Mouse (Mus musculus) telencephalon, adult 2 months (tissue): ENCODE measurements at regions not wholly inside any gene's neighbourhood (a gene's known extent, or its start where the extent isn't known, plus 50 kb on each side); places are given as distances from the start of the nearest gene placed in this dataset.

ENCODE experiments used
- DNase-seq: peaks from one replicate; pipeline ENCODE4 v3.0.0-alpha.2; 2011; ENCODE audit warnings: low read depth, low spot score

DNA sequence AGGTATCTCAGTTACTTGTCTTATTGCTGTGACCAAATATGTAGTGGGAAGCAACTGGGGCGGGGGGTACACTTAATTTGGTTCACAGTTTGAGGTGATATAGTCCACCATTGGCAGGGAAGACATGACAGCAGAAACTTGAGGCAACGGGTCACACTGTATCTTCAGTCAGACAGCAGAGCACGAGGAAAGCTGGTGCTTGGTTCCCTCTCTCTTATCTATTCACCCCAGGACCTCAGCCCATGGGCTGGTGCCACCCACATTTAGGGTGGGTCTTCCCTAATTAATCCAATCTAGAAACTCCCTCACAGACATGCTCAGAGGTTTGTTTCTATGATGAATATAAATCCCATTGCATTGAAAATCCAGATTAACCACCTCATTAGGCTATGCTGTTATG, 56.5 kb downstream of the Otud1 start:
- DNase-seq: no peak

DNA sequence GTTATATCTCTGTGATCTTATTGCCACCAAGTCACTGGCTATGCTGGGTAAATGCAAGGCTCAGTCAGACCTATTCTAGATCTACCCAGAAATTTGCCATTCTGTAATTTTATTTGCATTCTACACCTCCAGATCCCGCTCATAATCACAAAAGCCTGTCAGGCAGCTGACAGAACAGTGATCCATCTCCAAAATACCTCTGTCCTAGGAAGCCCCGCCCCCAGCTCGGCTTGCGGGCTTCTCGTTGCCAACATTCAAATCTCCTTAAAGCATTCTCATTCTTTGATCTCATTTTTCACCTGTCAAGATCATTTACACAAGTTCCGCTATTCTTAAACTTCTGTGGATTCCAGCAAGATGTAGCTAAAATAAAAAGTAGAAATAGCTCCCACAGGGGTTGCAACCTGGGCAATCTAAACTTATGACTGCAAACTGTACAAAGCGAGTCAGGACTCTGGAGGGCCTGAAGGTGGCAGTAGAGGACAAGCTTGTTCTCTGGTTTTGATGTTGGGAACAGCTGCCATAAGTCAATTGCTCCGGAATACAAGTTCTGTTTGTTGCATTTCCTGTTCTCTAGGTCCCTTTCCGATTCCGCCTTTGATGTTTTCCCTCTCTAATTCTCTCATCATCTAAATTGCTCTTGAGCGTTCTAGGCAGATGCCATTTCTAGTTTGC, 58.1 kb downstream of the Otud1 start:
- DNase-seq: peak; percentile 62

DNA sequence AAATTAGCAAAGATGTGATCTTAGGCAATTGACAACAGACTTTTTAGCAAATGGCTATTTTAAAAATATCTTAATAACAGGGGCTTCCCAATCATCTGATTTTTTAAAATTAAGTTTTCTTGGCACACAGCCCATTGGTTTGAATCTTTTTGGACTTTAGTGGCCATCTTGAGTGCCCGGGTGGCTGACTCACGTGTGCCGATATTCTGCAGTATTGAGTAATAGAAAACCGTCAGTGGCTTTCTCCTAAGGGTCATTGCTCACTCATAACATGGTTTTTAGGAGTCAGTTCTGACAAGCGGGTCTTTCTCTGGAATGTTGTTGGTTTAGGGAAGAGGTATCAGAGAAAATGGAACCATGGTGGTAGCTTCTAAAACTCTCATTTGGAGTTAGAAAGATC, 58.8 kb downstream of the Otud1 start:
- DNase-seq: no peak

DNA sequence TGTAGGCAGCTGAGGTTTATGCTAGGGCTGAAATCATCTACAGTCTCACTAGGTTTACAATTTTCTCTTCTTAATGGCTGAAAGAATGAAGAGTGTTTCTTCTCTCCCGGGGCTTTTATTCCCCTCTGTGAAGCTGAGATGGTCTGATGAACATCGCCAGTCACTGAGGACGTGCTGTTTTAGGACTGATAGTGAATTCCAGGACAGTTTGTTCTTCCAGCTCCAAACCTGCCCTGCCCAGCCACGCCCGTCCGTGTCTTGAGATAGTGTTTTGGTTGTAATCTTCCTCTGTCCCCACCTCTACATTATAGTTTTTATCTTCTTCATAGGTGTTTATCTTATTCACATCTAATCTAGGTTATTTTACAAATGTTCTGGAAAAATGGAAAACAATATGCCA, 68.5 kb downstream of the Otud1 start:
- DNase-seq: no peak

DNA sequence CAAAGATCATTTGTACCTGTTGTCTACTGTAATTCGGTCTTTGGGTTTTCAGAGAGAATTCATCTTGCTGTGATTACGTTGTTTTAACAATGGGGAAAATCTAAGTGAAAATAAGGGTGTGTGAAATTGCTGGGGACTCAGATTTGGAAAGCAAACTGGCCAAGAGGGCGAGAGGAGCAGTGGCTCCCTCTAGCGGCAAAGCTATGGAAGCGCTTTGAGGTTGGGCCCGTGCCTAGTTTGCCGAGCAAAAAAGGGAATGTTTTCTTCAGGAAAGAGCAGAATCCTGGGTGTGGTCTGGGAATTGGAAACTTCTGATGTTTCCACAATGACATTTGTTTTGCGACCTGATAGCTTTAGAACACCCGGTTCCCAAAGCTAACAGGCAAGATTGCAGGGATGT, 69.4 kb downstream of the Otud1 start:
- no peak for DNase-seq

DNA sequence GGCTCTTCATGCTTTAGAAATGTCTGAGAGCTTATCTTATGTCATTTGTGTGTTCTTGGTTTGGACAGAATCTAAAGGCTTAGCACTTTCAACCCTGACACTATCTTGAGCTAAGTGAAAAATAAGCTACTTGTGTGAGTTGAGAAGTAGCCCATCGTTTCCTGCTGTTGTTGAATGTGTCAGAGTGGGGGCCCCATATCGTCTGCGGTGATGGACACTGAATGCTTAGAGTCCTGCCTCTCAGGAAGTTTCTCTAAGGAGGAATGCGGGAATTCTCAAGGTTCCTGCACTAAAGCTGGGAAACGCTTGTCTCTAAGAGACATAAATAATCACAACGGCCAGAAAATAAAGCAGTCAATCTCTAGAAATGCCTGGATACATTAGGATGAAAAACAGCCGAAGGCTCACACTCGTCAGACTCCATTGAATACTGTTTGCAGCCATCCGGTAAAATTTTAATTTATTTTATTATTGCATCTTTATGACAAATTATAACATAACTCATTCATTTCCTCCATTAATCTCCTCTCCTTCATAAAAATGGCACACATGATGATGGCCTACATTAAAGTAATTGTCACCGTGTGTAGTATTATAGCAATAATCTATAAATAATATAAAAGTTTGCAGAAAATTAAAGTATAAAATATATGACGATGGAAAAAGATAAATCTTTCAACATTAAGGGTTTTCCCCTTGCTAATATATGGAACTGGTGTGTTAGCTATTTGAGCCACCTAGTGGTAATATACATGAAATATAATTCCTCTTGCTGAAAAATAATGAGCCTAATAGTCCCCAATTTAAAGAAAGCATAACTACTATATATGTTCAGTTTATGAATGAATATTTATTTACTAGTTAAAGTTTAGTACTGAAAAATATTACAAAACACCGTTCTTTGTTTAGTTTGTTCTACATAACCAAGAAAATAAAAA, 75.6 kb downstream of the Otud1 start:
- no peak for DNase-seq

DNA sequence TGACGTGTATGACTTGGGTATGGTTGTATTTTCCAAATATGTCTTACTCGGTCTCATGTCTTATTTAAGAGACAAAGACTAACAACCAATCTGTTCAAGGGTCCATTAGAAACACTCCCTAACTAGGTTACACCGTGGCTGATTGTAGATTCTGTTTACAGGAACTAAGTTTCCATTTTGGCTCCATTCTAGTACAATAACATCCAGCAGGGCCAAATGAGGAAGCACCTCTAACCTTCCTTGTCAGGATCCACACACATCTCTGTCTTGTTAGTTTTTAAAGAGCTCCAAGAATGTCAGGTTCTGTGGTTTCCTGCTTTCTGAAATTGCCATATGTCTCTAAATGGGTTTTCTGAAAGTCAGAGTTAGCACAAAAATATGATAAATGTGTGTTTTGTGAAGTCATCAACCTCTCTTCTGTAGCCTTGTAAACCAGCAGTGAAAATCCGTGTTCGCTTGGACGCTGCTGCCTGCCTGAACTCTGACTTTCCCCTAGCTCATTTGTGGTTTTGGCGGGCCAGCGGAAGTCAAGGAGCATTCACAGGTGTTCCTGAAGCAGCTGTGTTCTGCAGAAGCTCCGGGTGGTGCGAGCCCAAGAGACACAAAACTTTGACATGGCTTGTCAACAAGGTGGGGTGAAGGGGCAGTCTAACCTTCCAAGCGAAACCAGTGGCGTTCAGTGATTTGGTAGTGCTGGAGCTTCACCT, 76.8 kb downstream of the Otud1 start:
- DNase-seq: no peak

DNA sequence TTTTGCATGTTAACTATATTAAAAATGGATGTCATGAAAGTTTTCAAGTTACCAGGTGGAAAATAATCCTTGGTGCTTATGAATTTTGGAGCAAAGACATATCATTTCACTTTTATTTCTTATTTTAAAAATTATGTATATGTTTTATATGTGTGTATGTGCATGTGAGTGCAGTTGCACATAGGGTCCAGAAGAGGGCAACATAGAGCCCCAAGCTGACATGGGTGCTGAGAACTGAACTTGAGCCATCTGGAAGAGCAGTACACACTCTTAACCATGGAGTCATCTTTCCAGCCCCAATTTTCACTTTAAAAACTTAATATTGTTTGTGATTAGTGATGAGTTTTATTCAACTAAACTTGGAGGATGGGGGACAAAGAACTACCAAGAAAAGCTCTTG, 84.0 kb downstream of the Otud1 start:
- no peak for DNase-seq

DNA sequence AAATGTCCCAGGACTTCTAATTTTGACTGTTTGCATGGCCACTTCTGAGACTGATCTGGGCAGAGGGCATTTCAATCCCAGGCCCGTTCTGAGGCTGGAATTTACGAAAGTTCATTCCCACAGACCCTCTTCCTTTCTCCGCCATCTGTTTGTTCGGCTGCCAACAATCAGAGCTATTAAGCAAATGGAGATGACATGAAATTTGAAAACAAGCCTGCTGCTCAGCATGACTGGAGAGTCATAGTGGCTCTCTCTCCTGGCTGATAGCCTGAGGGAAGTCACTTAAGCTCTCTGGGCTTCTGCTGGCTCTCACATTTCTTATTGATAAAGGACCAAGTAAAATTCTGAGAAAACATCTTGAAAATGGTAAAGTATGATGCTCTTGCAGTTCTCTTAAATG, 85.9 kb downstream of the Otud1 start:
- no peak for DNase-seq

DNA sequence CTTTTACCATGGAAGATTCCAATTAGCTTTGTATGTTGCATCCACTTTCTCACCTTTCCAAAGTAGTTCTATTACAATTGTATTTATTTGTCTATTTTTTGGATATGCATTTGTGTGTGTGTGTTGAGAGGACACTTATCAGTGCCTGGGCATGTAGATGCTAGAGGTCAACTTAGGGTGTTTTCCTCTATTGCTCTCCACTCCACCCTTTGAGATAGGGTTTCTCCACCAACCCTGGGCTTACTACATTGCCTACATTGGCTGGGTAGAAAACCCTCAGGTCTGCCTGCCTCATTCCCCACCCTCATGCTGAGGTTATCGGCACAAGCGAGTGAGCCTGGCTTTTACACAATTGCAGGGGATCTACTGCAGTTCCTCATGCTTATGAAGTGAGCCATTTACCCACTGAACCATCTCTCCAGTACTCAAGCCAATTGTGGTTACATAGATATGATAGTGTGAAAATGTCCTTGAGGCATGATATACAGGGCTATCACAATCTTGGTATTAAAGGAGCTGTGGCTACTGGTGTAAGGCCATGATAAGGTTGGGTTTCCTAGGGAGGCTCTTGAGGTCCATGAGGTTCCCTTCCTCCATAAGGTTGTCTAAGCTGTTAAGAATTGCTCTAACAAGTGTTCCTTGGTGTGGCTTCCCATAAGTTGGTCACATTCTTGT, 87.6 kb downstream of the Otud1 start:
- DNase-seq: no peak

DNA sequence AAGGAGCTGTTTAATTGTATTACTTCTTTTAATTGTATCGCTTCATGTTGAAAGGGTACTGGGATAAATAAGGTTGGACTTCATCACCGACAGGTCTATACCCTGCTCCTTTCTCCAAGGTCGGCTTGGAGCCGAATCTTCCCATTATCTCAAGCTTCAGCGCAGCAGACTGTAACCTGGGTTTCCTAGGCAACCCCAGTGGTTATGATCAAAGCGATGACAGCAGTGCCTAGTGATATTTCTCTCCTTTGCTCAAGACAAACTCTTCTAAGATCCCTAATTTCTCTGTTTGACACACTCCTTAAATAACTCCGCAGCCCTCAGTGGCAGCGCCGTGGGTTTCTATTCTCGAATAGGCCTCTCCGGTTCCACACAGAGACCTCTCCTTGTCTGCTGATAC, 95.2 kb downstream of the Otud1 start:
- DNase-seq: no peak

DNA sequence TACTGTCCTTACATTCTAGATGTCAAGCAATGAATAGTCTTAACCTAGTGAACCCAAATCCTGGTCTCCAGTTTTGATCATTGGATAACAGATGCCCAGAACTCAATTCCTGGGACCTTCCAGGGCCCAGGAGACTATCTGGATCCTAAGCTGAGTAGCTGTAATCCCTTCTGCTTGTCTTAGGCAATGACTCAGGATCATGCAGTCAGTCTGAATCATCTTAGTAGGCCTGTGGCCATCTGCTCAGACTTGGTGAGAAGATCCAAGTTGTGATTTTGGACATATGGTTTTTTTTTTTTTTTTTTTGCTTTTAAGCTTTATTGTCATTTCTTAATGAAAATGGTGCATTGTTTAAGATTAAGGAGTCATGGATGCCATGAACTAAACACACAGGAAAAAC, 95.9 kb downstream of the Otud1 start:
- peak; percentile 75 for DNase-seq

DNA sequence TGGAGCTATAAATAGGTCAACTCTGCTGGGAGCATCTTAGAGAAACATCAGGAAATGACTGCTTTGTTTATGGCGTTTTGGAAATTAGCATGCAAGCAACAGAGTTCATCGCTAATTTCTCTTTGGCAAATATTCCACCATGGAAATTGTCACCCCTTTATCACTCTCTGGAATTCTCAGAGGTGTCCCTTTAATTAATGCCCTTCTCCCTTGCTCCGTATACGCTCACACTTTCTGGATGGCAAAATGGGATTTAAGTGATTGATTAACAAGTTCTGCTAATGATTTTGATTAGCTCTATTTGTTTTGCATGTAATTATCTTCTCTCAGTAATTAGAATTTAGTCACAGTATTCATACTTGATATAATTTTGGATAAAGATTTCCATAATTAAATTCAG, 100.4 kb downstream of the Otud1 start:
- DNase-seq: no peak

DNA sequence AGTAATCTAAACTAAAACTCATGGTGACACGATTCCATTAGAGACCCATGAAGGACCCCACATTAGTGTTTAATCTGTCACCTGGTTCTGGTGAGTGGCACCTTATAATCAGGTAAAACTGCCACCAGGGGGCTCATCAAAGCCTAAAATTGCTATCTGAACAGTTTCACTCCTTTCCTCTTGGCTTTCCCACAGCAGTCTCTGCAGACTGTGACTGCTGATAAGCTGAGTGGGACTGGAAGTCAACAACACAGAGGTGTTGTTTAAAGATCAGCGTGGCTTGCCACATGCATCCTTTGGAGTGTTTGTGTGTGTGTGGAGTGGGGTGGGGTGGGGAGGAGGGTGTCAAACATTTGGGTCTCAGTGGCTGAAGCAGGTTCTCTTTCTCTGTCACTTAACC, 101.6 kb downstream of the Otud1 start:
- no peak for DNase-seq

DNA sequence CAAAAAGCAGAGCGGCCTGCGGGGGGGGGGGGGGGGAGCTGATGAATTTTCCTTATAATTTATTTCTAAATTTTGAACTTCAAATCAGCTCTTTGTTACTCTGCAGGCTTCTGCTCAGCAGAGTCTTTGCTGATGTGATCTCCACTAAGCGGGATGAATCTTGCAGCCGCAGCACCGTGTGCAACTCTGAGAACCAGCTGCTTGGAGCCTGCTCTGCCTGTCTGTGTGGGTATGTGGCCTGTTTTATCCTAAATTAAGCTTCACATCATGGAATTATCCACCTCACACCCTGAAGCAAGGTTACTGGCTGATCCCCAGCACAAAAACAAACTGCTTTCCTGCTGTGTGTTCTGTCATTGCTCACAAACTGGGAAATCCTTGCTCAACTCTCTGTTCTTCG, 102.0 kb downstream of the Otud1 start:
- DNase-seq: no peak

DNA sequence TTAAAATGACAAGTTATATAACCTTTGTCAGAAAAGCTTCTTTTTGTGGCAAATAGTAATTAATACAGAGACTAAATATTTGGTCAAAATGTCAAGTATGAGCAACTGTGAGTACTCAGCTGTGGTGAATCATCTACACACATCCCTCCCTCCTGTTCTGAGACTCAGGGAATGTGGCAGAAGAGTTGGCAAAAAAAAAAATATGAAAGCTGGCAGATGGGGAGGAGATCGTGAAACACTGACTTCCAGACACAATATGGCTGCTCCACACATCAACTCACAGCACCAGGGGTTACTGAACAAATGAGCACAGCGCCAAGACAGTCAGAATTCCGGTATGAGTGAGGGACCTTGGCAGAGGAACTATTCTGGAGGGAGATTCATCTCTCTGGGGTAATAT, 105.4 kb downstream of the Otud1 start:
- peak; percentile 50 for DNase-seq

DNA sequence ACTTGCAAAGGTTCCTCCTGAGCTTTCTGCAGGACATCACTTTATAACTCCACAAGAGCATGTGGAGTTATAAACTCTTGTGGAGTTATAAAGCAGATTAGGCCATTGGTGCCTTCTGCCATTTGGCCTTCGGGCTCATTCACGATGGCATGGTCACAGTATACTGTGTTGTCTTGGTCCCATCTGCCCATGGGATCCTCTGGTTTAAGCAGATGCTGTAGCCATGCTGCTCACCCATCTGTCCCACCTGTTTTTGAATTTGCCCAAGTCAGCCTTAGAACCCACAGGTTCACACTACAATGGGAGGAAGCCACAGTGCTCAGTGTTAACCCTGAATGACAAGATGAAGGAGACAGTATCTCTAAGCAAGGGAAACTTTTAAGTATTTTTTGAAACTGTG, 124.7 kb upstream of the Etl4 start:
- no peak for DNase-seq

DNA sequence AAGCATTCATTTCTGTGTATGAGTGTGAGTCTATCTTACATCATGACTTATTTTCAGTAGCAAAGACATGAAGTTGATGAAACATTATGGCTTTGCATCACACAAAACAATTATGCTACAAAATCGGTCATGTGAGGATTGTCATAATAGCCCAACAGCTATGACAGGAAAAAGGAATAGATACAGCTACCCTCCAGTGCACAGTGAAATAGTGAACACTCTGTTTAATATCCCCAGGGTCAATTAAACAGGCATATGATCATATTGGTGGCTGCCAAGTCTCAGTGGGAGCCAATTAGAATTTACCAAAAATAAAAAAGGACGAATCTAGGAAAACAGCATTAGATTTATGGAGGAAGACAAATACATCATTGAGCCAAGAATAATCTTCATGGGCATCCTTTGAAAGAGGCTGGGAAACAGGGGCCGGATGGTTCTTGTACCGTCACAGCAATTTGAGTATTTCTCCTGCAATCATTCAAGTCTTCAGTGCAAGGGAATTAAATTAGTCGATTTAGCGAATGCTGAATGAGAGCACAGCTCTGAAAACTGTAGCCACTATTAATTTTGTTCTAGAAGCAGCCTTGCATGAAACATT, 123.8 kb upstream of the Etl4 start:
- DNase-seq: no peak

DNA sequence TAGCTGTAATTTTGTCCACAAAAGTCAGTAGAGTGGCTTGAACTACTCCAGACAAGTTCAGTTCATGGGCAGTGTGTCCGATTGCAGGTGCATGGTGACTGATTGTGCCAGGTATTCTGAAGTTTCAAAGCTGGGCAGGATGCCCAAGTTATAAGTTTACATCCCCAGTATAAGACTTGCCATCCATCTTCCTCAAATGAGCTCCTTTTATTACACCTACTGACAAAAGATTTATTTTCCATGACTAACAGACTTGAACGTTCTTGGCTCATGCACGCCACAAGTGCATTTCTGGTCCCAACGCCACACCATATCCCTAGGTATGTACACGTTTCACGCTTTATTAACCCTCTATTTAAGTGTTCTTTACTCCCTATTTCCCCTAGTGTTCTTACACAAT, 117.4 kb upstream of the Etl4 start:
- no peak for DNase-seq

DNA sequence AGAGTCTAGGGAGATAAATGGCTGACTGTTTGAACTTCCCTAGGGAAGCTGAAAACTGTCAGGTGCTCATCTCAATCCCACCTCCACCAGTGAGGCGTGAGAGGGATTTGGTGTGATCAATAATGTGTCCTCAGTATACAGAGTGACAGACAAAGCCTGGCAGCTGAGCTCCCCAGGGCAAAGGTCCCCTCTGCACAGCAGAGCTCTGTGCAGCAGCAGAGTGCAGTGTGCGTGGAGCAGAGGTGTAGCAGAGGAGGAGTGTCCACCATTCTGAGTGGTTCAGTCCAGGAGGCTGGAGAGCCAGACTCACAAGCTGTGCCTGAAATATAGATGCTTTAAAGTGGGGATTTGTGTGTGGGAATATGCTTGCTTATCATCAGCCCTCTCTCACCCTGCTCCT, 112.8 kb upstream of the Etl4 start:
- no peak for DNase-seq
